Mouse (Mus musculus) embryonic fibroblast, embryonic 13.5 days (primary cell): ENCODE results near the gene Sugp1.

ENCODE experiments used
- CTCF ChIP-seq: IDR thresholded peaks from 2 replicates; pipeline ENCODE4 v1.5.1; 2011; ENCODE audit warnings: mild to moderate bottlenecking, control low read depth, low read length, moderate library complexity, borderline replicate concordance; ENCODE audit not compliant: insufficient read depth
- POLR2A ChIP-seq: IDR thresholded peaks from 2 replicates; pipeline ENCODE4 v1.6.1; 2011; ENCODE audit warnings: low read depth, mild to moderate bottlenecking, control low read depth, low read length, moderate library complexity

DNA sequence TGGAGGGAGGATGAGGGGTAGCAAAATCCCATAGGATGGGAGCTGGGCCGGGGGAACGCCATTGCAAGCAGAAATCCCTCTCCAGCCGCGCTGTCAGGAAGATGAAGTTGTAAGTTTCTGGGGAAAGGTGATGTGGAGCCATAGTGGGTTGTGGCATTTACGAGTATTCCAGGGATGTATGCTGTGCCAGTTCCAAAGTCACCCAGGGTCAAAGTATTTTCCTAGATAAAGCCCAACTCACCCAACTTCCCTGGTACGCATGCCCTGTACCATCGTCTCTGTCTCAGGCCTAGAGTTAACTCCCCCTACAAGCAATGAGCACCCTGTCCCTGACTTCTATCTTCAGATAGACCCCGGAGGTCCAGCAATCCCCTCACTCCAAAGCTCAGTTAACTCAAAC, 30.5 kb downstream of the Sugp1 start:
- TF ChIP-seq CTCF (no peak), POLR2A (no peak)
